Mouse (Mus musculus) lung, adult 2 months (tissue): Measurements from ENCODE around the gene Pcdh9. TPM values are rescaled to one million over a fixed set of nuclear protein-coding genes. Genes with fewer than 3 reads are reported as not detected.

Experiments
- DNase-seq: peaks from one replicate; pipeline ENCODE4 v3.0.0; 2022
- H3K4me1 ChIP-seq: fragments of 200-500 bp; 2 replicates; pipeline ENCODE4 v1.6.1; 2011; ENCODE audit warnings: low read length; ENCODE audit not compliant: control insufficient read depth, insufficient read depth
- H3K4me3 ChIP-seq: fragments of 200-500 bp; replicated peaks from 2 replicates; pipeline ENCODE3; 2011; ENCODE audit warnings: low read depth, mild to moderate bottlenecking, control low read depth, low read length; ENCODE audit errors: extremely low read depth
- CTCF ChIP-seq: fragments of 200-500 bp; IDR thresholded peaks from 2 replicates; pipeline ENCODE4 v1.5.1; 2011; ENCODE audit warnings: mild to moderate bottlenecking, low read length, control low read depth; ENCODE audit not compliant: insufficient read depth
- POLR2A ChIP-seq: fragments of 200-500 bp; IDR thresholded peaks from 2 replicates; pipeline ENCODE4 v1.6.1; 2011; ENCODE audit warnings: low read depth, mild to moderate bottlenecking, control low read depth, low read length, borderline replicate concordance; ENCODE audit errors: extremely low read depth
- WGBS: fragments of 180-500 bp; shearing (Covaris S2); methylation state at CpG from one replicate; pipeline ENCODE4 v1.1.7; 2018; 5-methylcytosine and 5-hydroxymethylcytosine counted together
- polyA plus RNA-seq: library from polyadenylated mRNA; depleted of rRNA; stranded (reverse); fragments of >200 nt; gene quantifications from 2 replicates; pipeline ENCODE4 v1.2.3, GENCODE M21; 2012

Pcdh9 gene
- polyA plus RNA-seq, 1 experiment = 0.27 TPM

DNA sequence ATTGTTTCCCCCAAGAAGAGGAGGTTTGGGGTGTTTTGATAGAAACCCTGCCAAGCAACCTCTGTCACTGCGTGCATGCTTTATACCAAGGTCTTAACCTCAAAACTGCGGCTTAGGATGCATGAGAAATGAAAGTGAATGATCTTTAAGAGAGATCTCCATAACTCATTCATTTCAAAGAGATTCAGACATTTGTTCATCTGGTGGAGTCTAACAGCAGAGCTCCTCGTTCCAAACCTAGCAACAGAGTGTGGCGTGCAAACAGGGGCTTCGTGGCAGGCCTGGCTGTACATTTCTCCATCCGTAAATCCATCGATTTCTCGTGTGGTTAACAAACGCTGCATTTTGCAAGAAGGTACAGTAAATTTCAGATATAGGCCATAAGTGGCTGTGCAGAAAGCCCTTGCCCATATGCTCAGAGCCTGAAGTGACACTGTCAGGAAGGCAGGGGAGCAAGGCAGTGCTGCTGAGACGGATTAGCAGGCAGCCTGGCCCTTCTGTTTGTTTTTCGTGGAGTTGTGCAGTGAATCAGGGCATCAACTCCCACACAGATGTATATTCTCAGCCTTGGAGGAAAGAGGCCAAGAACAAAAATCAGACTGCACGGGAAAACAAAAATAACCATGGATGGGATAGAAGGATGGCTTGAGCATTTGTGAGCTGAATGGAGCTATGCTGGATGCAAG lies 177.1 kb downstream of the Pcdh9 start:
- WGBS = 71% methylated on average over 12 of the region's 12 CpGs
- TF ChIP-seq POLR2A = no peak
- no peak for TF ChIP-seq CTCF
- H3K4me1 ChIP-seq = no peaks in the 10 kb centered on the region
- no peak overlapping the region for H3K4me3 ChIP-seq
- DNase-seq = no peak

DNA sequence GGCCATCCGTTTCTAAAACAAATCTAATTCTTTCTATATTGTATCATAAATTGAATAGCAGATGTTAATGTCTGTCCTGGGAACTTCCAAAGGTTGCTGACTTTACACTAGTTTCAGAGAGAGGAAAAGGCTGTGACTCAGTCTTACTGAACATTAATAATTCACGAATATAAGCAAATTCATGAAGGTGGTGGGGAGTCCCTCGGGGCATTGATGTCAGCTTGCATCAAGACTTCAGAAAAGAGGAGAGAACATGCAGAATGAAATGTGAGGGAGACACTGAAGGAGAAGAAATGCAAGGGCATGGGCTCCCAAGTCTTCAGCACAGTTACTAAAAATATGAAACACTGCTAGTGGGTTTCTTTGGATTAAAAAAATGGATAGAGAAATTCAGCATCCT lies 181.8 kb downstream of the Pcdh9 start:
- TF ChIP-seq POLR2A (no peak), CTCF (no peak)
- Histone ChIP-seq H3K4me3 (no peak overlapping the region), H3K4me1 (no peaks in the 10 kb centered on the region)
- 67% methylated on average over 3 of the region's 3 CpGs for WGBS
- no peak for DNase-seq

DNA sequence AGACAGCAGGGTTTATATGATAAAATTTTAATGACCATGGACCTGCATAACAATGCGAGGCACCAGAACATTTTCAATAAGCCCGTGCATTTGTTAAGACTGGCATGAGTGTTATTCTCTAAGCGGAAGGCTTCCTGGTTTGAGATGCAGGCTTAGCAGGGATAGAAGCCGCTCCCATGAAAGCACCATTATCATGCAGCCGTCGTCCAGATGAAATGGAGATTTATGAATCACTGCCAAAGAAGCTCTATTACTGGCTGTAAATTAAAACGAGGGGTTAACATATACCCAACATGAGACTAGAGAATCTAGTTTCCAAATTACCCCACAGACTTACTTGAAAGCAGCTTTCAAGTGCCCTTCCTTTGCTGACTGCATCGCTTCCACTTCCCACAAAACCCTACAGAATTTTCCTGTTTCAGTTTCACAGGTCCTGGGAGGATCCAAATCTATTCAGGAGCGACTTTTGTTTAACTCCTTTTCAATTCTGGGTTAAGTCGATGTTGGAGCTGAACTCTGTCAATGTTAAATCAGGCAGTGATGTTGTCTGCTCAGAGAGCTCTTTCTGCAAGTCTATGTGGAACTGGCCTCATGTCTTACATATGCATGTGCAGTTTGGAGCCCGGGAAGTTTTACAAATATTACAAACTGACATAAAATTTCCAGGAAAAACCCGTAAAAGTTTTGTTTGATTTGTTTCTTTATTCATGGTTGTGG lies 188.9 kb downstream of the Pcdh9 start:
- TF ChIP-seq CTCF (no peak), POLR2A (no peak)
- DNase-seq = no peak
- Histone ChIP-seq H3K4me3 (no peak overlapping the region), H3K4me1 (no peaks in the 10 kb centered on the region)
- WGBS = 65% methylated on average over 12 of the region's 12 CpGs

DNA sequence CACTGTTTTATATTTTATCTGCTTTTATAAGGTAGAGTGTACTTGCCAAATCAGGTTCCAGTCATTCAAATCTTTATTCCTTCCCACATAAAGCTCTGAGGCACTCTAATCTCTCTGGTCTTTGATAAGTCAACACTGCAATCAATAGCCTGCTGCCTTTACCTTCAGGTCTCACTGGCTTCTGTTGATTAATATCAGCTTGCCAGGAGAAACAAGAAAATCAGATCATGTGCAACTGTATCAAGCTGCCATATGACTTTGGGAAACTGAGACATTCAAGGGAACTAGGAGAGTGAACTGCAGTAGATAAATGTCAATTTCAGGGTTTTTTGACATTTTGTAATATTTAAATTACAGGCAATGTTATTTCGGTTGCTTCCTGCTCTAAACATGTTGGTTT lies 189.6 kb downstream of the Pcdh9 start:
- H3K4me3 ChIP-seq = no peak overlapping the region
- DNase-seq = no peak
- TF ChIP-seq POLR2A = no peak
- no peaks in the 10 kb centered on the region for H3K4me1 ChIP-seq
- 77% methylated on average over 1 of the region's 1 CpGs for WGBS

DNA sequence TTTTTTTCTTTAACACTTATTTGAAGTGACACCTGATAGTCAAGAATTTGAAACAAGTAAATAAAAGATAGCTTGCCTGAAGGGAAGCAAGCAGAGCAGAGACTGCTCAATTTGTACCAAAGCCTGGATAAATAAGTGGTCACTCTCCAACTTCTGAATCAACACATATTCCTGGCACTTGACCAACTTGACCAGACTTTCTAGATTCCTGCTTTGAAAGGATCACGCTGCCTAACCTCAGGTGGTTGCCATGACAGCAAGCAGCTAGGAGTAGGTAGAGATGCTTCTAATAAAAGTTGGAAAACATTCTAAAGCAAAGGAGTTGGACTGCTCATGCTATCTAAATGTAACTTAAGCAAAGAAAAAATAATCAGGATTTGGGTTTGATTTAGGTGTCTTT lies 205.8 kb downstream of the Pcdh9 start:
- Histone ChIP-seq H3K4me1 (no peaks in the 10 kb centered on the region), H3K4me3 (no peak overlapping the region)
- WGBS = 45% methylated on average over 1 of the region's 1 CpGs
- TF ChIP-seq CTCF (no peak), POLR2A (no peak)
- no peak for DNase-seq

DNA sequence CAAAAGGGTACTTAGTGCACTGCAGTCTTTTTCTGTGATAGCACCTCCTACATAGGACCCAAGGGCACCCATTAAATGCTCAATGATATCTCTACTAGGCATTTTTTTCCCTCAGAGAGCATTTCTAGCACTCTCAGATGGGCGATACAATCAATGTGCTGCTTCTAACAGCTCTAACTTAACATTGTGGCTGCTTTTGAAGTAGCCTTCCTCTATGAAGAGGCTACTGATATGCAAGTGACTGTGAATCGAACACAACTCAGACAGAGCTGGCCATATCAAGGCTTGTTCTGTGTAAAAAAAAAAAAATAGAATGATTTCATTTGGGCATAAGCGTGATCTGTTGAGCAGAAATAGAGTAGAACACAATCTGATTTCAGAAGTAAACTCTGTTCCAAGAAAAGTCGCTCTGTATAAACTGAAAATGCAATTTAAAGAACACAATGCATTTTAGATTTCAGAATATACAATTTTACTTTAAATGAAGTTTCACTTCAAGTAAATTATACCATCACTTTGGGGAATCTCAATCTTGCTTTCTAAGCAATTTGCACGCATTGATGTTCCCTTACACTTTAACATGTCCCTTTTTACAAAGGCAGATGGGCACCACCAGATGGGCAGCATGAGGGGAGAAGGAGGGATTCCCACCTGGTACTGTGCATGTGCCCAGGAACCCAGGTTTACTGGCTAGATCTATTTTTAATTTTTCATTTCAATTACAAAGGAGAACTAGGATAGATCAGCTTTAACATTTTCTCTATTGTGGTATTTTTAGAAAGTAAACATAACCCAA lies 215.0 kb downstream of the Pcdh9 start:
- TF ChIP-seq CTCF (no peak), POLR2A (no peak)
- 80% methylated on average over 5 of the region's 5 CpGs for WGBS

DNA sequence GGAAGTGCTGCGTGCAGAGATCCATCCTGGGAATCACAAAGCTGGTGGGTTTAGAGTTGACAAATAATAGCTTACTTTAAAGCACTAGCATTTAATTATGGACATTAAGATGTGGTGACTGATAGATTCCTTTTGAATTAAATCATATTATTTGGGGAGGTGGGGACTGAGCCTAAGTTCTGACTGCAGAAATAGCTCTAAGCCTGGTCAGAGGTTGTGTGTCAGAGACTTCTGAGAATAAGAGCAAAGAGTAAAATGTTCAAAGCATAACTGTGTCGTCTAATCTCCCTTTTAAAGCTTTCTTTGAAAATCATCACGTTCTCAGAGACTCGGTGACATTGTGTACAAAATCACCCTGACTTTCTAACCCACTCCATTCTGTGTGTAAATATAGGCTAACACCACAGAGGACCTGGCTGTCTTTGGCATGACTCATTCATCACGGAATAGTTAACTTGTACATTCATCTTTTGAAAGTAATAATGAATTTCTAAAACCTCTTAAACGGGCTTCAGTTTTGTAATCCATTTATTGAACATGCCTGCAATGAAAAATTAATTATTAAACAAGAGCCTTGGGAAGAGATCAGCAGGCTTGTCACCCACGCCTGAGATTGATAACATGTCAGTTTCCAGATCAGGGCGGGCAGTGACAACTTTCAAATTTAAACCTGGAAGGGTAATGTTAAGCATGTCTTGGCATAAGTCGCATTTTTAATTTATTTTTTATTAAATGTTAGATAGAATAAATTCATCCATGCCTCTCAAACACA lies 236.3 kb downstream of the Pcdh9 start:
- no peaks in the 10 kb centered on the region for H3K4me1 ChIP-seq
- H3K4me3 ChIP-seq = no peak overlapping the region
- no peak for DNase-seq
- no peak for TF ChIP-seq POLR2A
- TF ChIP-seq CTCF = no peak
- WGBS = 38% methylated on average over 9 of the region's 9 CpGs

More for the DNA sequence above, 215.0 kb downstream of the Pcdh9 start:
- DNase-seq = no peak
- no peak overlapping the region for H3K4me3 ChIP-seq
- H3K4me1 ChIP-seq = no peaks in the 10 kb centered on the region

DNA sequence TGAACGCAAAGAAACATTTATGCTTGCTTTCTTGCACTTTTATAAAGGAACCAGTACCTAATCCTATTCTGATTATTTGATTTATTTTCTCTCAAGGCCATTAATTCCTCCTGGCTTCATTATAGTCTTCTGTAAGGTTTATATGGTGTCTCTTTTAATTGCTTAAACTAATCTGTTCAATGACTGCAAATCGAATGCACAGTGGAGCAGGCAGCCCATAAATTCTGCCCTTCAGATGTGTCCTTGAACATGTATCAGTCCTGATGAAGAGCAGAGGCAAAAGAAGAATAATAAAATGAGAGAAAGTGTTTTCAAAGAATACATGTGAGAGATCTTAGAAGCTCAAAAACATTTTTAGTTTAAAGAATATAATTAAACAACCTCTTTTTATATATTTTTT lies 263.2 kb downstream of the Pcdh9 start:
- DNase-seq = no peak
- H3K4me3 ChIP-seq = no peak overlapping the region
- TF ChIP-seq POLR2A = no peak
- no peak for TF ChIP-seq CTCF
- no peaks in the 10 kb centered on the region for H3K4me1 ChIP-seq
- WGBS = 84% methylated on average over 2 of the region's 2 CpGs

DNA sequence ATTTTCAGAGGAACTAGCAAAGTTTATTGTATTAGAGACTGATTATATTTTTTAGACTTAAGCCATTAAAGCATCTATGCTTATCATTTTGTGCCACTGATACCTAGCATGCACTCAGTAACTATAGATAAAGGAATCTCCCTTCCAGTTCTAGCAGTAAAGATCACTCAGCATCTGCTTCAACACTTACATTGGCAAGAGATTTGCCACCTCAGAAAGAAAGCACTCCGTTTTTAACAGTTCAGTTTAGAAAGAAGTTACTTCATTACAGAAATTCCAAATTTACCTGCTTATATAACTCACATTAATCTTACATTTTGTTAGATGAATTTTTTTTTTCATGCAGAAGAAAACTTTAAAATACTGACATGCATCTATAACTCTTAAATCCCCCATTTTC lies 266.3 kb downstream of the Pcdh9 start:
- no peak for DNase-seq
- WGBS = 70% methylated on average over 1 of the region's 1 CpGs
- H3K4me3 ChIP-seq = no peak overlapping the region
- H3K4me1 ChIP-seq = no peaks in the 10 kb centered on the region
- TF ChIP-seq POLR2A = no peak
- no peak for TF ChIP-seq CTCF
